Mouse (Mus musculus) cerebellum, adult 9-10 months (tissue): ENCODE measurements around the gene Rbm7.
"Not testable (repeated sequence)": the region's sequence is repeated elsewhere in the genome, so short reads cannot be mapped to it uniquely, and the experiment has no call there.

Source experiments
- DNase-seq: peaks from one replicate; pipeline ENCODE4 v3.0.0; 2022

Gene Rbm7

DNA sequence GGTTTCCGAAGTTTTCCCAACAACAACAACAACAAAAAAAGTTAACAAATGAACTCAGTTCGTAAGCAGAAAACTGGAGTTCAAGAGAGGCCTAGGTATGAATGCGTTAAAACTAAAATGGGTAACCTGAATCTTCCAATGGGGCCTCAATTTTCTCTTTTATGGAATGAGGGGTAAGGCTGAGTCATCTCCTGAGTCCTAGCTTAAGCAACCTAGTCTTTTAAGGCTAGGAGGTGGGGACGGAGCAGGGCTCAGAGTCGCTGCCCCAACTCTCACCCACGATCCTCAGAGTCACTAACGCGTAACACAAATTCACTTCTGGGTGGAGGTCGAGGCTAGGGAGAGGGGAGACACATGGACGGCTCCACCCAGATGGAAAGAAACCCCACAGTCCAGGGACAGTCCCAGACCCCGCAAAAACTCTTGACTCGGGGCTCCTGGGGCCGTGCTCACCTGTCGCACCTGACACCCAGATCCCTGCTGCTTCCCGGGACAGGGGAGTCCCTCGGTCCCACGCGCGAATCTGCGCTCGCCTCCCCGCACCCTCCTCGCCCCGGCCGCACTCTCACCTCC lies 15.2 kb downstream of the Rbm7 start:
- DNase-seq: no peak

DNA sequence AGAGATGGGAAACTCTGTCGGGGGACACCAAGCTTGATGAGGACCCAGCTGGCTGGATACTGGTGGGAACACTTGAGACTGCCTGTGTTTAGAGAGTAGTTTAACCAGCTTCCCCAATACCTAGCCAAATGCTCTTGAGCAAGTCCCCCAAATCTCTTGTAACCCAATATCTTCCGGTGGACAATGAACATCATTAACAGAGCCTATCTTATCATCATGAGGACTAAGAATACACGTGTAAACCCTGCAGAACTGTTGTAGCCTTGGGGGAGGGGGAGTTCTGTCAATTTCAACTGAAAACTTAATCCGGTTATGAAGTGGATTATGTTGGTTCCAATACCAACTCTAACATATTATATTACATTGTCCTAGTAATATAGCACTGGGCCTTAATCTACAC lies 16.3 kb downstream of the Rbm7 start:
- no peak for DNase-seq

DNA sequence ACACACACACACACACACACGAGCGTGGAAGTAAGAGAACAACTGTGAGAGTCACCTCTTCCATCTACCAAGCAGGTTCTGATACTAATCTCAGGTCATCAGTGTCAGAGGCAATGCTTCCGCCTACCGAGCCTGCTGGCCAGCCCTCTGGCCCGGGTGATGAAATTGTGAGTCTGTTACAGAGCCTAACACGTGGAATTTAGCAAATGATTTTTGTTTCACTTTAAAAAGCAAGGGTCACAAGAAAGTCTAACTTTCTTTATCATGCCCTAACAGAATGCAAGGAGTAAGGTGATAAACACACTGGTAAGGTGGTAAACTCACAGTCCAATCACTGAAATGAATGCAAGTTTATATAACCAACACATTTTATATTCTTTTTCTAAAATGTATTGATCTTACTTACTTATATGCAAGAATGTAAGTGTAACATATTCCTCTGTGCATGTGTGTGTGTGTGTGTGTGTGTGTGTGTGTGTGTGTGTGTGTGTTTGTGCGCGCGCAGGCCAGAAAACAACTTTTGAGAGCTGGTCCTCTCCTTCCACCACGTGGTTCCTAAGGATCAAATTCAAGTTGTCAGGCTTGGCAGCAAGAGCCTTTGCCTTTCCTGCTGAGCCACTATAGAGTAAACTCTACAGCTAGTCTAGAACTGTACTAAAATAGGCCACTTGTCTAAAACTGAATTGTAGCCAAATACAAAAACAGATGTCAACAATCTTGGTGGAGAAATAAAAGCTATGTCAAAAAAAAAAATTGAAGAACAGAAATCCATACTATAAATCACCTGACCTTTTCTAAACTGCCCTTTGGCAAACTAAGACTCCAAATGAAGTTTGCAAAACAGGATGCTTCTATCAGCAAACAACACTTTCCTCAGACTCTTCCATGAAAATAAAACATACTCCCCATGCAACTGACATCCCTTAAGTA lies 18.6 kb downstream of the Rbm7 start:
- no peak for DNase-seq

DNA sequence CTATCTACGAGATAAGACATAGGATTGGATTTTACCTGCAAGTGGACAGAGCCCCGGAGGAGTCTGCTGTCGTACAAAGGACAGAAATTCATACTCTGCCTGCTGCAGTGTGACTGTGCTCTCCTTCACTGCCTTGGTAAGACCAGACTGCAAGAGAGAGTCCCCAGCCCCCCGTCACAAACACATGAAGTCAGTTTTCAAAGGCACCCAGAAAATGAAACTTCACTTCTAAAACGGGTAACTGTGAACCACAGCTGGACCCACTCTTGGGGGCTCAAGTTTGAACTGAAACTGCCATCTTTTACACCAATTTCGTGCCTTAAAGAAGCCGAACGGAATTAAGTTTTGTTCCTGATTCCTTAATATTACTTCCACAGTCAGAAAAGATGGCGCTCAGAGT lies 20.7 kb downstream of the Rbm7 start:
- DNase-seq: no peak

DNA sequence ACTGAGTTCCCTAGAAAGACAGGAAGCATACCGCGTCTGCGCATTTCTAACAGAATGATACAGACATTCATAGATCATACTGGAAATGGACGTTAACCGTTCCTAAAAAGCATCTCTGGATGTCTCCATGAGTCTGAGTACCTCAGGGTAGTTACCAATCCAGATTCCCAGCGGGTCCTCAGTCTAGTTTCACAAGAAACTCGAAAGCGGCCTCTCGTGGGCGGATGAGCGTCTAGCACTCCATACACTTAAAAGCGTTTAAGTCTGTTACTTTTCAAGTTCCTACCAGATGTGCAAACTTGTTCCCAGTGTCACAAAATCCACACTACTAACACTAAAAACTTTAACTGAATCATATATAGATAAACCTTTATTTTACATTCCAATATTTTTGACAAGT lies 22.0 kb downstream of the Rbm7 start:
- DNase-seq: no peak

DNA sequence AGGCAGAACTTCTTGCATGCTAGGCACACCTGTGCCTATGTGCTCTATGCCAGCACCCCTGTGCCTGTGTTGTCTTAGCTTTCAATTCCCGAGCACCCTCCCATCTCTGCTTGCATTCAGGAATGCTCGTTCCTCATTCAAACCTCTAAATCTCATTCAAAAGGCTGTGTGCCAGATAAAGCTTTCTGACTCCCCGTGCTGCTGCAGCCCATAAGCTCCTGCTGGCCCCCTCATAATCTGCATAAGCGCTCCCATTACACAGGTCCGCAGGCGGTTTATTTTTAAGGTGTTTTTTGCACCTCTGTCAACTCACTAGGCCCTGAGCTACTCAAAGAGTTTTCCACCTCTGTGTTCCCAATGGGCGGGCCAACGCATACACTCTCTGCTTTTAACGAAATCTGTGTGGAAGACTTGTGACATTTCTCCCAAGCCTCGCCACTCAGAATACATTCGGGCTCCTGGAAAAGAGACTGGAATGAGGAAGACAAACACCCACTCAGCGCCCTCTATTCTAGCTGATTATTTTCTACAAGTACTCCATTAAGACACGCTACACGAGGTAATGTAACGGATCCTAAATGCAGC lies 22.6 kb downstream of the Rbm7 start:
- no peak for DNase-seq

DNA sequence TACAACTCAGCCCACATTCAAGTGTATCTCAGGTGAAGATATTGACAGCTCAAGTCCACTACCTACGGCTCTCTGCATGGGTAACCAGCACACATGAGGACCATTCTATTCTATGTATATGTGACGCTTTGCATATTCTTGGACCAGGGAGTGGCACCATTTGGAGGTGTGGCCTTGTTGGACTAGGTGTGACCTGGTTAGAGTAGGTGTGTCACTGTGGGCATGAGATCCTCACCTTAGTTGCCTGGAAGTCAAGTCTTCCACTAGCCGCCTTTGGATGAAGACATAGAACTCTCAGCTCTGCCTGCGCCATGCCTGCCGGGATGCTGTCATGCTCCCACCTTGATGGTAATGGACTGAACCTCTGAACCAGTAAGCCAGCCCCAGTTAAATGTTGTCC lies 27.6 kb downstream of the Rbm7 start:
- not testable (repeated sequence) for DNase-seq

DNA sequence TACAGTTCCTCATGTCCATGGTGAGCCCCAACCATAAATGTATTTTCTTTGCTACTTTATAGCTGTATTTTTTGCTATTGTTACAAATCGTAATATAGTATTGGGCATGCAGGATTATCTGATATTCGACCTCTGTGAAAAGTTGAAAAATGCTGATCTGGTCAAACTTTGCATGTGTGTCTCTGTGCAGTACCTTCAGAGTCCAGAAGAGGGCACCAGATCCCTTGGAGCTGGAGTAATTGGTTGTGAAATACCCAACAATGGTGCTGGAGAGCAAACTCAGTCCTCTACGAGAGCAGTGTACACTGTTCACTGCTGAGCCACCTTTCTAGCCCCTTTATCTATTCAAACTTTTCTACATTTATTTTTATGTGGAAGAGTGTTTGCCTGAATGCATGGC lies 28.3 kb downstream of the Rbm7 start:
- peak; percentile 53 for DNase-seq

DNA sequence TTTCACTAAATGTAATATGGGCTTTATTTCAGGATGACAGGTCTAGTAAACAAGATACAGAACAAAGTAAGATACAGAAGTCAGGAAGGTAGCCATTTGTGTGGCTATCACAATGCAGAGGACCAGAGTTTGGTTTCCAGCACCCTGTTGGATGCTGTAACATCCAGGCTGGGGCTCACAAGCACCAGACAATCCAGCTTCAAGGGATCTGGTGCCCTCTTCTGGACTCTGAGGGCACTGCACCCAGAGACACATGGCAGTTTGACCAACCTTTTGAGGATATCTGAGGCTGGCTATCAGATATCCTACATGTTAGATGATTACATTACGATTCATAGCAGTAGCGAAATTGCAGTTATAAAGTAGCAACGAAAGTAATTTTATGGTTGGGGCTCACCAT lies 29.4 kb downstream of the Rbm7 start:
- DNase-seq: no peak

DNA sequence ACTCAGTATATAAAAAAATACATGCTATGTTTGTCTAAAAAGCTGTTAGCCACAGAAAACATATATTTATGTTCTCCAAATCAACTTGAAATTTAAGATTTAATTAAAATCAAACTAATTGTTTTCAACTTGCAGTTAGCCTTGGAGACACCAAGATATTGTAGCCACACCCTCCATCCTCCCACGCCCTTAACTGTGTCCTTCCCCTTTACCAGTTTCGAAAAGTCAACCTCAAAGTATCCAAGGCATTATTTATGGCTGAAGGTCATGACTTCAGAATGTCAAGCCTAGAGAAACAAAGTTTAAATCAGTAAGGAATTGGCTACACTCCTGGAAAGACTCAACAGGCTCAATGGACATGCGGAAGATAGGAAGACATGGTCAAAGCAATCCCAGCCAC lies 33.6 kb downstream of the Rbm7 start:
- no peak for DNase-seq

DNA sequence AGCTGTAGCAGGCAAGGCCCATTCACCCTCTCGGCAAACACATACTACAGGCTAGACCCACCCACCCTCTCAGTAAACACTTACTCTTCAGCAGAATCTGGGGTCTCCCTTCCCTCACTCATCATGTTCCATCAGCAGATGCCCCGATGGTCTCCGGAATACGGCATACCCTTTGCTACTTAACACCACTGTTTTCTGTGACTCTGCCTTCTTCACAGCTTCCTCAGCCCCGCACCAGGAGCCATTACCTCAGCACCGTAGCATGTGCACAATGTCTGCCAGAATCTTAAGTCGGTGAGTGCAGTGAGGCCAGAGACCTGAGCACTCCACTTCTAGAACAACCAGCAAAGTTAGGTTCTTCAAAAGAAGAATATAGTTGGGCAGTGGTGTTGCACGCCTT lies 34.4 kb downstream of the Rbm7 start:
- no peak for DNase-seq

DNA sequence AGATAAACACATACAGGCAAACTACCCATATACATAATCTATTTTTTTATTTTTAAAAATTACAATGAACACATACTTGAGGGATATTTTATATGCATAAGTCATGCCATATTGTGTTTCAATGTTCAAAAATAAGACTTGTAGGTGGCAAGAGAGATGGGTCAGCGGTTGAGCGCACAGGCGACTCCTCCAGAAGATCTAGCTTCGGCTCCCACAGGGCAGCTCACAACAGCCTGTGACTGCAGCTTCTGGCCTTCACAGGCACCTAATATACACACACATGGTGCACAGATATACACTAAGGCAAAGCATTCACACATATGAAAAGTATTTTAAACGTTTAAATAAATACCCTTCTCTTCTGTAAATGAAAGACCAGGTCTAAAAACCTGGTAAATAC lies 35.7 kb downstream of the Rbm7 start:
- DNase-seq: no peak

DNA sequence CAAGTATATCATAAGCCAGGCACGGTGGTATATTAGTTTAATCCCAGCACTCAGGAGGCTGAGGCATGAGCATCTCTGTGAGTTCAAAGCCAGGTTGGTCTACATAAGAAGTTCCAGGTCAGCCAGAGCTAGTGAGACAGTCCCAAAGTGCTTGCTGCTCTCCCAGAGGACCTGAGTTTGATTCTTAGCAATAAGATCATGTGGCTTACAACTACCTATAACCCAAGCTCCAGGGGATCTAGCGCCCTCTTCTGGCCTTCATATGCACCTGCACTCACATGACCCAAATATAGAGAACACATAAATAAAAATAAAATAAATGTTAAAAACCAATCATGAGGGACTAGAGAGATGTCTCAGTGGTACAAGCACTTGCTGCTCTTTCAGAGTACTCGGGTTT lies 36.2 kb downstream of the Rbm7 start:
- DNase-seq: no peak

DNA sequence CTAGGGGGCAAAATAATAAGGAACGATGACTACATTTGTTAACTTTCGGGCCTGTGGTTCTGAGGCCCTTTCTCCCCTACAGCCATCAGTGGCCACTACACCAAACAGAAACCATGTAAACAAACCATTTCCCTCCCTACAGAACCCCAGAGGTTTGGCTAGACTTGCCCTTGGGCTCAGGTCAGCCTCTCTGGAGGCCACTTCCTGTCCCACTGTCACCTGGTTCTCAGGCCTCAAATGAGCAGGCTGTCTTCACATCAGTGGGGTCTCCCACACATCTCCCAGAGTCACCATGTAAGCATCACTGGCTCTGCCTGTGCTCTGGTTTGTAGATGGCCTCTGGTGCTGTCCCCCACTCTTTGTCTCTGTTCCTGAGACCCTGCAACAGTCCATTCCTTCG lies 39.1 kb downstream of the Rbm7 start:
- DNase-seq: no peak

DNA sequence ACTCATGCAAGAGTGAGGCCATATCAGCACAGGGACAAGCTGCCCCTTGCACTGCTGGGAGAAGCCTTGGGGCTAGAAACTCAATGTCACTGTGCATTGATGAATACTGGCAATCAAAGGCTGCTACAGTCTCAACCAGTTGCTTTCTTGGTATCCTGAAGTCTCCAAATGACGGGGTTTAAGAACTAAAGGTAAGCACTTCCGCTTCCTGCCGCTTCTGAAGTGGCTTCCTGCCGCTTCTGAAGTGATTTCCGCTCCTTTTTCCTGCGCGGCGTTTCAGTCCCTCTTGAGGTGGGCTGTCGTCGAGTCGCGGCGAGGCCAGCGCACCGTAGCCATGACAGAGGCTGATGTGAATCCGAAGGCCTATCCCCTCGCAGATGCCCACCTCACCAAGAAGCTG lies 45.0 kb downstream of the Rbm7 start:
- no peak for DNase-seq

DNA sequence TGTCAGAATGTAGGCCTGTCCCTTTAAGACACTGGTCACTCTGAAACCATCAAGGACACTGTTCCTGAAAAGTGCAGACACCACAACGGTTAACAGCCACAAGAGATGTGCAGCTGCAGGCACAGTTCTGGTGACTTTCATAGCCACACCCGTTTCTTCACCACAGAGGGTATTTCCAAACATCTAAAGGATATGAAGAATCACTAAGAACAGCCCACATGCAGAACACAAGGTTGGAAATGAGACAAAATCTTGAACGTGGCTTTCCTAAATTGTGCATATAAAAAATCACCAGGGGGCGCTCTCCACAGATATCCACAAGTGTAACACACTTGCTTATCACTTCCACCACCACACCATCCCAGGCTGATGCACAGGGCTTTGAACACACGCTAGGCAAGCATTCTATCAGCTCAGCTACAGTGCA lies 47.3 kb downstream of the Rbm7 start:
- no peak for DNase-seq

DNA sequence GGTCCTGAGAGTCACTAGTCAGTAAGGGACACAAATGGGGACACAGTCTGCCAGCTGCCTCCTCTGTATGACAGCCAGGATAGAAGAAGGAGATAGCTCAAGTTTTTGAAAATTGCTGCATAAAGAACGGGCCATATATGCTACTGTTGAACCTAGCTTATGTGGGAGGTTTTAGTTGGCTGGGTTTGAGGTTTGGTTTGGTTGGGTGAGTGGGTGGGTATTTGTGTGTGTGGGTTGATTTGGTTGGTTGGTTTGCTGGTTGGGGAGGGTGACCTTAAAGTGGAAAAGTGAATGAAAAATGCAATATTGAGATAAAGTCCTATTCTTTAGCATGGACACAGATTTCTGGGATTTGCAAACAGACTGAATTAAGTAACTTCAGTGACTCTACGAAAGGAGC lies 50.3 kb downstream of the Rbm7 start:
- DNase-seq: no peak

DNA sequence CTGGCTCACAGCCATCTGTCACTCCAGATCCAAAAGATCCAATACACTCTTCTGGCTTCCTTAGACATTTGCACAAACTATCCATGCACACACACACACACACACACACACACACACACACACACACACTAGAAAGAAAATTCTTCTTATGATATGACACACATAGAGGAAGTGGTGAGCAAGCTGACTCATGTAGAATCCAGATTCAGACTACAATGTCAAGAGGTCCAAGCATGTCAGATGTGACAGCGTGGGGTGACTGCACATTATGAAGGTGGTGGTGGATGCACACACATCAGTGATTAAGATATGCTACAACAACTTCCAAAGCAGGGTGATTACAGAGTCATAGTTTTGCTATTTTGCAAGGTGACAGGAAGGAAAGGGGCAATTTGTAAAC lies 51.2 kb downstream of the Rbm7 start:
- DNase-seq: no peak
